22 mouse cellular contexts compared by ENCODE assay signal in the genomic region with DNA sequence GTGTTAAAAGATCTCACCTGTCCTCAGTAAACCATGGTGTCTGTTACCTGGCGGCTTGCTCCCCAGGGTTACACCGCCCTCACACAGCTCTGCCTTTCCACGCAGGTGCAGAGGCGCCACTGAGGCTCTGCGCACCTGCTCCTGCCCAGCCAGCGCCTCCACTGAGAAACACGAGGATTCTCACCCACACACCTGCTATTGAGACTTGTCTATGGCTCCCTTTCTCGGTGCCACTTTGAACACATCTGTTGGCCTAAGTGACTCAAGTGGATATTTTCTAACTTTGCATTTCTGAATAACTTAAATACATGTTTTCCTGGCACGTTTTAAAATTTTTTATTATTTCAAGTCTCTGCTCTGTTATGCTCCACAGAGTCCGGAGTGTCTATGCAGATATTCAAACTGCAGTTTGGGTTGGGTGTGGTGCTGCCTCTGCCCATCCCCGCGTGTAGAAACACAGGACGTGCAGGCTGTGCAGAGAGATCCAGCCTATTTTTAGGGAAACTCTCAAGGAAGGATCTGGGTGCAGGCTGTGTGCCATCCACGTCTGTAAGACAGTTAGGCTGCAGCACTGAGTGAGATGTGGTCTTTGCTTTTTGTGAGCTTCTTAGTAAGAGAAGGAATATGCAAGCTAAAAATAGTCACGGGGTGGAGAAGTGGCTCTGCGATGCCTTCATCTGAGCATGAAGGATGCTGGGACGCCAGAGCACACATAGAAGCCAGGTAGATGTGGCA.
A peak's percentile ranks its signal among the peaks of the same experiment; 100 is the strongest.
DNase-seq lines count a peak whose midpoint lies in the region; ATAC-seq and TF ChIP-seq lines count a peak whose summit lies in the region.
"Had no signal": no experiment of that assay in that cellular context is flagged by ENCODE, and none has a peak within 500 bp of the region (broad histone marks: within the 10 kb centered on the region; RNA-seq: fewer than 3 reads in every experiment).

No protein-coding gene starts in this region.

- peaks cover 3% of the 10 kb centered on the region; the same call in 1 of the 2 replicates for H3K36me3 ChIP-seq in forebrain, embryonic 15.5 days
- H3K36me3 ChIP-seq in forebrain, embryonic 13.5 days (ENCODE audit: poor library complexity, severe bottlenecking) = peaks cover 13% of the 10 kb centered on the region
- H3K36me3 ChIP-seq in heart, embryonic 16.5 days (ENCODE audit: control insufficient read depth, insufficient read depth) = no peaks in the 10 kb centered on the region
- H3K36me3 ChIP-seq in midbrain, postnatal 0 days (ENCODE audit: insufficient read depth, low read length) = 0 out of 2 replicates have a peak, but pooled peaks cover 6% of the 10 kb centered on the region
- peaks cover 13% of the 10 kb centered on the region; the same call in 1 of the 2 replicates for H3K36me3 ChIP-seq in midbrain, embryonic 13.5 days

- no peaks in the 10 kb centered on the region for H3K27me3 ChIP-seq in forebrain, embryonic 15.5 days
- no peaks in the 10 kb centered on the region for H3K27me3 ChIP-seq in forebrain, embryonic 13.5 days
- no peaks in the 10 kb centered on the region for H3K27me3 ChIP-seq in heart, embryonic 16.5 days (ENCODE audit: control insufficient read depth, insufficient read depth, low read length)
- H3K27me3 ChIP-seq in midbrain, postnatal 0 days (ENCODE audit: insufficient read depth, low read length) = no peaks in the 10 kb centered on the region
- H3K27me3 ChIP-seq in midbrain, embryonic 13.5 days = no peaks in the 10 kb centered on the region
- H3K27me3 ChIP-seq: neural tube, embryonic 12.5 days had no signal

- H3K4me3 ChIP-seq in forebrain, embryonic 15.5 days = no peak overlapping the region
- no peak overlapping the region for H3K4me3 ChIP-seq in forebrain, embryonic 13.5 days
- H3K4me3 ChIP-seq in heart, embryonic 16.5 days (ENCODE audit: low read length) = no peak overlapping the region
- no peak overlapping the region for H3K4me3 ChIP-seq in midbrain, postnatal 0 days (ENCODE audit: low read depth, low read length)
- H3K4me3 ChIP-seq in midbrain, embryonic 13.5 days (replicated peaks) = no peak overlapping the region
- H3K4me3 ChIP-seq: heart, adult 2 months; neural tube, embryonic 12.5 days had no signal

- no peak for TF ChIP-seq CTCF in midbrain, postnatal 0 days (IDR thresholded peaks at IDR 0.05)

- WGBS in forebrain, embryonic 15.5 days = 90% methylated on average over 17 of the region's 17 CpGs
- 91% methylated on average over 17 of the region's 17 CpGs for WGBS in forebrain, embryonic 13.5 days
- WGBS in heart, embryonic 16.5 days = 71% methylated on average over 17 of the region's 17 CpGs
- WGBS in midbrain, postnatal 0 days = 88% methylated on average over 17 of the region's 17 CpGs
- 93% methylated on average over 17 of the region's 17 CpGs for WGBS in midbrain, embryonic 13.5 days

- no peak for DNase-seq in heart, adult 8-10 months (ENCODE audit: low spot score)
- no peak for DNase-seq in midbrain, postnatal 0 days (ENCODE audit: low spot score)
- DNase-seq in A20 (ENCODE audit: low read depth, low spot score) = peak; percentile 11
- no peak for DNase-seq in spleen, adult 18-20 months
- DNase-seq: adrenal gland, postnatal 25 days; cerebellum, adult 9-11 months; gastrocnemius, postnatal 36 days; heart, adult 2 months; heart, postnatal 10 days; kidney, adult 9 months; kidney, postnatal 14 days; thymus, postnatal 4 days had no signal

- peaks cover 21% of the 10 kb centered on the region for H3K4me1 ChIP-seq in forebrain, embryonic 15.5 days
- H3K4me1 ChIP-seq in forebrain, embryonic 13.5 days = peaks cover 20% of the 10 kb centered on the region
- peaks cover 18% of the 10 kb centered on the region for H3K4me1 ChIP-seq in heart, embryonic 16.5 days (ENCODE audit: control insufficient read depth, insufficient read depth, low read length)
- H3K4me1 ChIP-seq in midbrain, postnatal 0 days (ENCODE audit: insufficient read depth, low read length) = no peaks in the 10 kb centered on the region
- peaks cover 1% of the 10 kb centered on the region; the same call in 1 of the 2 replicates for H3K4me1 ChIP-seq in midbrain, embryonic 13.5 days (replicated peaks)

- 0 out of 2 replicates have a peak overlapping the region, but pooled peaks have one; percentile 15 for H3K27ac ChIP-seq in forebrain, embryonic 15.5 days (replicated peaks)
- no peak overlapping the region for H3K27ac ChIP-seq in forebrain, embryonic 13.5 days
- H3K27ac ChIP-seq in heart, embryonic 16.5 days (ENCODE audit: low read length) = peak overlapping the region; percentile 53
- H3K27ac ChIP-seq in midbrain, postnatal 0 days (ENCODE audit: low read depth, low read length) = 0 out of 2 replicates have a peak overlapping the region, but pooled peaks have one; percentile 18
- no peak overlapping the region for H3K27ac ChIP-seq in midbrain, embryonic 13.5 days
- H3K27ac ChIP-seq: heart, adult 2 months; hindbrain, postnatal 0 days; macrophage; neural tube, embryonic 12.5 days had no signal

- ATAC-seq in forebrain, embryonic 15.5 days (replicated peaks) = no peak
- no peak for ATAC-seq in forebrain, embryonic 13.5 days
- peak; percentile 7; the same call in 1 of the 2 replicates for ATAC-seq in heart, embryonic 16.5 days (replicated peaks; ENCODE audit: extremely low read depth, insufficient read depth, low FRiP score)
- ATAC-seq in midbrain, postnatal 0 days (ENCODE audit: low FRiP score) = no peak
- ATAC-seq in midbrain, embryonic 13.5 days = no peak
- ATAC-seq: CD4-positive, CD25-positive, alpha-beta regulatory T cell, adult 4 months; forebrain, embryonic 14.5 days; hindbrain, postnatal 0 days; intestine, embryonic 16.5 days had no signal

- no peak overlapping the region for H3K4me2 ChIP-seq in forebrain, embryonic 15.5 days (replicated peaks)
- no peak overlapping the region for H3K4me2 ChIP-seq in forebrain, embryonic 13.5 days
- H3K4me2 ChIP-seq in heart, embryonic 16.5 days (ENCODE audit: low read depth, low read length) = no peak overlapping the region
- no peak overlapping the region for H3K4me2 ChIP-seq in midbrain, postnatal 0 days (ENCODE audit: low read depth, low read length, poor library complexity, severe bottlenecking)
- H3K4me2 ChIP-seq in midbrain, embryonic 13.5 days (replicated peaks) = no peak overlapping the region
- H3K4me2 ChIP-seq: neural tube, embryonic 12.5 days had no signal

- no peak overlapping the region for H3K9ac ChIP-seq in forebrain, embryonic 15.5 days (replicated peaks)
- no peak overlapping the region for H3K9ac ChIP-seq in forebrain, embryonic 13.5 days
- 0 out of 2 replicates have a peak overlapping the region, but pooled peaks have one; percentile 9 for H3K9ac ChIP-seq in heart, embryonic 16.5 days (ENCODE audit: low read length)
- no peak overlapping the region for H3K9ac ChIP-seq in midbrain, postnatal 0 days (replicated peaks; ENCODE audit: low read length, poor library complexity, severe bottlenecking)
- no peak overlapping the region for H3K9ac ChIP-seq in midbrain, embryonic 13.5 days (replicated peaks)
- H3K9ac ChIP-seq: neural tube, embryonic 12.5 days had no signal

- no peaks in the 10 kb centered on the region for H3K9me3 ChIP-seq in forebrain, embryonic 15.5 days
- no peaks in the 10 kb centered on the region for H3K9me3 ChIP-seq in forebrain, embryonic 13.5 days (replicated peaks)
- H3K9me3 ChIP-seq in heart, embryonic 16.5 days (replicated peaks; ENCODE audit: control insufficient read depth, low read length) = no peaks in the 10 kb centered on the region
- no peaks in the 10 kb centered on the region for H3K9me3 ChIP-seq in midbrain, postnatal 0 days (ENCODE audit: low read length)
- H3K9me3 ChIP-seq in midbrain, embryonic 13.5 days = no peaks in the 10 kb centered on the region
- H3K9me3 ChIP-seq: neural tube, embryonic 12.5 days had no signal

Comparison
In these comparisons a context has a peak if more than half of its experiments do, and no peak if none do; other contexts are left out.
1. H3K27ac ChIP-seq: peak in forebrain, embryonic 15.5 days (single experiment), heart, embryonic 16.5 days (single experiment) and midbrain, postnatal 0 days (single experiment); none in forebrain, embryonic 13.5 days (single experiment) and midbrain, embryonic 13.5 days (single experiment).